Mouse (Mus musculus) MN1 (cell line): ENCODE results near the gene Tmem186.

Experiments
- DNase-seq: peaks from one replicate; pipeline ENCODE4 v3.0.0-alpha.2; 2016; ENCODE audit warnings: low spot score

Tmem186 gene

DNA sequence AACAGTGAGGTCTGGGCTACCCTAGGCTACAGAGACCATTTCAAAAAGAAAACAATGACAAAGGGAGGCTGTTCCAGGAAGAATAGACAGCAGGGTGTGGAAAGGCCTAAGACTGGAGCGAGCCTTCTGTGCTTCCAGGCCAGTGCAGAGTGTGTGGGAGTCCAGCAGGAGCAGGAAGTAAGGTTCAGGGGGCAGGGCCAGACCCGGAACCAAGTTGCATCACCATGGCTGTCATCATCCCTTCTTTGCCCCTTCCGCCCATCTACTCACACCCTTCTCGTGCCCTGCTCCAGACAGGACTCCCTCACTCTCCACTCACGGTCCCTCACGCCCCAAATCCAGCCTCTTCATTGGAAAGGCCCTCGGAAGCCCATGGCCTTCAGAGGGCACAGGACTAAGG lies 29.7 kb upstream of the Tmem186 start:
- DNase-seq = no peak

DNA sequence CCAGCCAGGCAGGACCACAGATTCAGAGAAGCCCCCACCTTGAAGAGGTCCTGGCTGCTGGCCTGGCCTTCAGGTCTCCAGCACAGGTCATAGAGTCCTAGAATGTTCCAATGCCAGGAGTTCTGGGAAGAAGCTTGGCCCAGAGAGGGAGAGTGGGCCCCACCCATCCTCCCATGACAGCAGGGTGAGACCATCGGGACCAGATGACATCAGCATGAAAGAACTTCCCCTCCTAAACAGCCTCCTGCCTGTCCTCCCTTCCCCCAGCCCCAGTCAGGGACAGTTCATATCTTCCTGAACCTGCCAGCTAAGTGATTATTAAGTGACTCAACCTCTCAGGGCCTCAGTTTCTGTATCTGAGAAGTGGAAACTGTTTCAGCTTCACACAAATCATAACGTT lies 28.9 kb upstream of the Tmem186 start:
- DNase-seq = peak; percentile 24

DNA sequence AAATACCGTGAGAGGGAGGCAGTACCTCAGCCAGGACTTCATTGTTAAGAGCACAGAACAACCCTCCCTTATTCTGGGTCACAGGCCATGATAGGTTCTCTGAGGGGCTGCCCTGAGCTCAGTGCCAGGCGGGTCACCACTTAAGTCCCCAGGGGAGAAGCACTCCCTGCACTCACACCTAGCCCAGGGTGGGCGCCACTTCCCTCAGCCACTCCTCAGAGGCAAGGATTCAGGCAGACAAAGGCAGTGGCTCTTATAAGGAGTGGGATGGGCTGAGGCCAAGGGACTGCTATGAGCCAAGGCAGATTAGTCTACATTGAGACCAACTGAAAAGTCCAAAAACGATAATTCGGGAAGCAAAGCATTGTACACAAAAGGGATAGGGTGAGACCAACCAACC lies 27.9 kb upstream of the Tmem186 start:
- DNase-seq = no peak

DNA sequence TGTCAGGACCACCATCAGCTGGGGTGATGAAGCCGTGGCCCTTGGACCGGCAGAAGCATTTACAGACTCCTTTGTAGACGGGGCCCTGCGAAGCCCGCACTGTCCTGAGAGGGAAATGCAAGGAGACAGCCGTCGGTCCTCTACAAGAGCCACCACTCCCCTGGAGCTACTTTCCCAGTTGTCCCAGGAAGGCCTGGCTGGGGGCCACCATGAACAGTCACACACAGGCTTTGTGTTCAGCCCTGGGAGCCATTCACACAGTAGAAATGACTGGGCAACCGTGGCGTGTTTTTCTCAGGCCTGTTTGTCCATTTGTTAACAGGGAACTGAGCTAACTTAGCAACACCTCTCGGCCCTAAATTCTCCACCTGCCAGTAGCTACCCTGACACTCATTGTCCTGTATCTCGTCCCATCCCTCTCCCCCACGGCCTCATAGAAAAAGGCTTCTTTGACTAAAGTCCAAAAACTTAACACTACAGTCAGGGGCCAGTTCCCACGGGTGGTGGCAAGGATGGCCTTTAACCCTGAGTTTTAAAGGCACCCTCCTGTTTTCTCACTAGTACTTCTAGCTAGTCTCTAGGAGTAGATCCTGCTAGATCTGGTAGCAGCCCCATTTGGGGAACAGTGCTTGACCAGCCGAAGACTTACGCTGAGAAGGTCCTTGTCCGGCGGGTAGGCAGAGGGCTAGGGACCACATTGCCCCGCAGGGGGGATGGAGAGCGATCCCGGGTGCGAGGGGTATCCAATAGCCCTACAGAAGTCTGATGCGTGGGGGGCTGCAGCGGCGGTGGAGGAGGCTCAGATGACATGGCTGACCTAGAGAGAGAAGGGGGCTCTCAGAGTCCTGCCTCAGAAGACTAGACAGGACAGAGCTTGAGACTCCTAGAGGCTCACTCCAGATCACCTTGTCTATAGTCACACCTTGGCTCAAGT lies 26.4 kb upstream of the Tmem186 start:
- DNase-seq = no peak

DNA sequence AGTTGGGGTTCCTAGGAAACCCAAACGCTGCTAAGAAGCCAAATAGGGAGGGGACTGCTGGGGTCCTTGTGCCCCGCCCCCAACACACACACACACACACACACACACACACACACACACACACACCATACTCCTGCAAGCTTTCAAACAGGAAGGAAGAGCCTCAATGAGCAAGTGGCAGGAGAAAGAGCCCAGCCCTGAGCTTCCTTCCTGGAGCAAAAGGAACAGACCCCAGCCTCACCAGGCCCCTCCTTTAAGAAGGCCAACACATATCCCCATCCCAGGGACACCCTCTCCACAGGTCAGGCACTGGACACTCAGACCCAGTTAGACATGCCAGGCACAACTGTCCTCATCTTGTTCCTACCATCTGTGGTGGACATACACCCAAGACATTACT lies 25.5 kb upstream of the Tmem186 start:
- DNase-seq = no peak

DNA sequence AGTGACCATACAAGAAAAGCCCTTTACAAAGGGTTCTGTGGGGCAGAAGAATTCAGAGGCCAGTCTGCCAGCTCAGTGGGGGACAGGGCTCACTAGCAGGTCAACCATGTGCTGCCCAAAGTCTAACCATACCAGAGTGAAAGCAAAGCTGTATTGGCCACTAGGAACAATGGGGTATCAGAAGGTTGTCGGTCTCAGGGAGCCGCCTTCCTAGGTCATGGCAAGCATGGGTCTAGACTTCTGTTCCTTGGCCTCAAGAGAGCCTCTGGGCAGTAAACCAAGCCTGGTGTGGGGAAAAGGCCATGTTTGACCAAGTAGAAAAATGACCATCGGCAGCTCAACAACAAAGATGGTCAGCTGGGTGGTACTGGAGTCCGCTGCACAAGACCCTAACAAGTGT lies 21.3 kb upstream of the Tmem186 start:
- no peak for DNase-seq

DNA sequence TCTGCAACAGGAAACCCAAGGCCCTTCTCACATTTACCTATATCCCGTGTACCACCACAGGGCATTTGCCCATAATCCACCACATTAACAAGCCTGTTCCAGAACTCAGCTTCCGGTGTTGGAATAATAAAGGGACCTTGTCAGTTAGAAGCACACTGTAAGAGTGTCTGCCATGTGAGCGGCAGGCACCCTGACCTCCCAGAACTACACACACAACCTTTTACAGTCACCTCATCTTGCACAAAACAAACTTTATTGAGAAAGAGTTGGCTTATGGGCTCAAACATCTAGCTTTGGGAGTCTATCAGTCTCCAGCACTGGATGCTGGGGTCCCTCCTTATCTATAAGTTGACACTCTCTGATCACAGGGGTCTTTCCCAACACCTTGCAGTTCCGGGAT lies 20.8 kb upstream of the Tmem186 start:
- DNase-seq = no peak

GRCm38 (mm10) chr16:8656256-8656655 lies 18.7 kb upstream of the Tmem186 start:
- no peak for DNase-seq

GRCm38 (mm10) chr16:8655599-8655998 lies 18.1 kb upstream of the Tmem186 start:
- no peak for DNase-seq

DNA sequence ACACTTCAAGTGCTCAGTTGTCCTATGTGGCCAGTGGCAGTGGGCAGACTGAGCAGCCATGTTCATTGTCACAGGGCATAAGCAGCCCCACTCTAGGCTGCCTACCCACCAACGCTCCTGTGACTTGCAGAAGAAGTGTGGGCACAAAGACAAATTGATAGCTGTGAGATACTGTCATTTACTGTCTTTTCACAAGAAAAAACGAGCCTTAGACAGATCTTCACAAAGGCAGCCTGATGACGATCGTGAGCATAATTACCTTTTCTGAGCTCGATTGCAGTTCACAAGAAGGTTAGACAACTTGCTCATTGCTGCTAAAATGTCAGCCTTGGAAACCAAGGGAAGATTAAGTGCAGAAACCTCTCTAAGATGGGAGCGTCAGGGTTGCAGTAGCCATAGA lies 17.6 kb upstream of the Tmem186 start:
- no peak for DNase-seq

- peak; percentile 39 for DNase-seq
These were observed 12.5 kb upstream of the Tmem186 start for GRCm38 (mm10) chr16:8650007-8650406.

- DNase-seq = no peak
These were observed 8.0 kb upstream of the Tmem186 start for GRCm38 (mm10) chr16:8645546-8645945.

GRCm38 (mm10) chr16:8643855-8644254 lies 6.3 kb upstream of the Tmem186 start:
- DNase-seq = peak; percentile 73

- DNase-seq = no peak
These were observed 2.1 kb upstream of the Tmem186 start for GRCm38 (mm10) chr16:8639466-8640191.

DNA sequence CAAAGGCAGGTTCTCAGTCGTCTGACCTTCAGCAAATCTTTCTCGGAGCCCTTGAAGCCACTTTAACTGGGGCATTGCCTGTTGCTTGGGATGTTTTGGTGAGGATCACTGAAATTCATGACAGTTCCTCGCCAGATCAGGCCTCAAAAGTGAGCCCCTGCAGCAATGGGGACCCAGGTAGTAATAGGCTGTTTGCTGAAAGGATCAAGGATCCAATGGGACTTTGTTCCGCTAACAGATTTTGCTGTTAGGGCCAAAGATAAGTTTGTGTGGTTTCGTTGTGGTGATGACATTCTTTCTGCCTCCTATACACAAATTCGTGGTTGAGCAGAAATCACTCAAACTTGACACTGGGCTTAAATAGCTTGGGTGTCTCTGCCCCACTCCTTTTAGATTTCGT lies 619 bp upstream of the Tmem186 start:
- no peak for DNase-seq

DNA sequence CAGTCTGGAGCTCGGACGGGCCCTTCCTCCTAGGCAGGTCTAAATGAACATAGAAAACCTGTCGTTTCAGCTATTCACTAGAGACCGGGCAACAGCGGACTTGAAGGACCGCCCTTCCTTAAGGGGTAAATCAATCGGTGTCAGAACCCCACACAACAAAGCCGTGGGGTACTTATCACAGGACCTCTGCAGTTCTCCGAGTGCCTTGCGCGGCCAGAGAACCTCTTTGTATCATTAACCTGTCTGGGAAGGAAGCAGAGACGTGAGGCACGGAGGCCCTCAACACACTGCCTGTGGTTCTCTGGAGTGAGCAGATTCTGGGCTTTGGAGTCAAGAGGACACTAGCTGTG lies 670 bp downstream of the Tmem186 start:
- DNase-seq = no peak

GRCm38 (mm10) chr16:8631428-8631827 lies 6.1 kb downstream of the Tmem186 start:
- DNase-seq = no peak

GRCm38 (mm10) chr16:8630419-8630818 lies 7.1 kb downstream of the Tmem186 start:
- peak; percentile 25 for DNase-seq

GRCm38 (mm10) chr16:8620315-8621115 lies 17.0 kb downstream of the Tmem186 start:
- no peak for DNase-seq

DNA sequence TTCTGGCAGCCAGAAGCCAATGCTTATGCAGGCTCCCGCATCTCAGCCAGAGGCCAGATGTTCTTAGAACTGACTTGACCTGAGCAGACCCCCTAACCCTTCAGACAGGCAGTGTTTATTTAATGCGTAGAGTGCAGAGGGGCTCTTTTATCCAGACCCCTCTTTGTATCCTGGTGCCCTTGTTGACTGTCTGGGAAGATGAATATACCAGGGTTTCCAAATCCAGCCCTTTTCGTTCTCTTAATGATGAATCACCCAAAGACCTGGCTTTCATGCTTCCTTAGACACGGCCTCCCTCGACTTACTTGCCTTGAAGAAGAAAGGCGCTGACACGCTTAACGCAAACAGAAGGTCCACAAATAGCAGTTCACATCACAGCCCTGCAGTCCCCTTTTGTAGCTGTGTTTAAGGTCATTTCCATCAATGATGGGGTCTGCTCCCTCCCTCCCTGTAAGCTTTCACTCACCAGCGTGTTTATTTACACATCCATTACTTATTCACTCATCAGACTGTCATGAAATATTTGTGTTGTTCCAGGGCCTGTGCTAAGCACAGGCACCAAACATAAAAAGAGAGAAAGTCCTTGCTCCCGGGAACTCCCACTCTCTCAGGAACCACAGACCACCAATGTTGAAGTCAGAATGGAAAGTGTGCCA lies 17.7 kb downstream of the Tmem186 start:
- no peak for DNase-seq

DNA sequence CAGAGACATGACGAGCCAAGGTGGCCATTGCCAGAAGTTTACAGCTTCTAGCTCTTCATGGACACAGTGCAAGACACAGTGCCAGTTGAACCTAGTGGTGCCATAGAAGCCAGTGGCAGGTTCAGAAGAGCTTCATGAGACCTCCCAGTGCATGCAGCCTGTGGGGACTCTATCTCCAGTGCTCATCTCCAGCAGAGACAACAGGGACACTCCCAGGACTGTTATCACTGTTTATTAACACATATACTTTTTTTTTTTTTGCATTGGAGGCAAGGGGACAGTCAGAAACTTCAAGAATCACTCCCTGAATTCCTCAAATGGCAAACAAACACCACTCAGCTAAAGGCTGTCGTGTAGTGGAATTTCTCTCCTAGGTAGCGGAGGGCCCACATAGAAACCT lies 24.1 kb downstream of the Tmem186 start:
- no peak for DNase-seq

DNA sequence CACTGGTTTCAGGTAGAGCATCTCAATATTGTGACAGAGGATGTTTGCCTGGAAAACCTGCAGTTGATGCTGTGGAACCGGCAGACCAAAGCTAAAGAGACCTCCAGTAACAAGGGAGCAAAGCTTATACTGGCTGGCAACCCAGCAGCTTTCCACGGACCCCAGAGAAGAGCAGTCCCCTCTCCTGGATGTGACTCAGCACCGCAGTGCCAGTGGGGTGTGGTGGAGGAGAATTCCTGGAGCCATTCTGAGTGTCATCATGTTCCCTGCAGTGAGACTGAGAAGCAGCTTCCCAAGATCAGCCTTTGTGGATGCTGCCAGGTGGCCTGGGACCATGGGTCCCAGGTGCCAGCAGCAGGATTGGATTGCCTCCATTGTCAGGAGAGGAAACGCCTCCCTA lies 24.5 kb downstream of the Tmem186 start:
- no peak for DNase-seq
